Mouse (Mus musculus): ENCODE results near the gene Nudt12. TPM values are rescaled to one million over a fixed set of nuclear protein-coding genes. Genes with fewer than 3 reads are reported as not detected.

Gene Nudt12
- polyA plus RNA-seq, 1 experiment from 2014 or later, result 6.3 TPM

- Histone ChIP-seq H3K4me3 (replicated peaks) (no peak overlapping the region), H3K4me2 (no peak overlapping the region), H3K4me1 (no peaks in the 10 kb centered on the region), H3K27me3 (replicated peaks) (no peaks in the 10 kb centered on the region), H3K27ac (replicated peaks) (no peak overlapping the region), H3K9me3 (replicated peaks) (no peaks in the 10 kb centered on the region), H3K36me3 (no peaks in the 10 kb centered on the region), H3K9ac (replicated peaks) (no peak overlapping the region)
- 47% methylated on average over 5 of the region's 5 CpGs for WGBS
- ATAC-seq (ENCODE audit: low FRiP score), result no peak
These were observed 39.9 kb downstream of the Nudt12 start for GRCm38 (mm10) chr17:58973237-58973636.

DNA sequence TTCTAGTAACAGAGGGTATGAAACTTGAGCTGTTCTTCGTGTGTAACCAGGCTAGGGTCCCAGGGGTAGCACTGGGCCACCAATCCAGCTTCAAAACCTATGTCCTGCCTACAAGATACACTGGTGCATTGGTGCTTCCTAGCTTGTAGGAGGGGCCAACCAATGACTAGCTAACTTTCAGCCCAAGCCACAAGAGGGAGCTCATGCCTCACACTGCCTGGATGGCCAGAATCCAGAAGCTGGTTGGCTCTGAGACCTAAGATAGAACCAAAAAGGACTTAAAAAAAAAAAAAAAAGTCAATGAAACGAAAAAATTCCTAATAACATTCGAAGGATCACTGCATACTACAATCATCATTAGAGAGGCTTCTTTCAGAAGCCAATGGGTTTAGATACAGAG lies 53.3 kb downstream of the Nudt12 start:
- no peaks in the 10 kb centered on the region for H3K9me3 ChIP-seq (replicated peaks)
- no peak overlapping the region for H3K27ac ChIP-seq (replicated peaks)
- H3K4me1 ChIP-seq, result no peaks in the 10 kb centered on the region
- H3K27me3 ChIP-seq (replicated peaks), result no peaks in the 10 kb centered on the region
- no peak overlapping the region for H3K4me3 ChIP-seq (replicated peaks)
- H3K9ac ChIP-seq (replicated peaks), result no peak overlapping the region
- no peak overlapping the region for H3K4me2 ChIP-seq
- WGBS, result 37% methylated on average over 3 of the region's 3 CpGs
- H3K36me3 ChIP-seq, result no peaks in the 10 kb centered on the region
- ATAC-seq (ENCODE audit: low FRiP score), result no peak

GRCm38 (mm10) chr17:58957055-58957454 lies 56.1 kb downstream of the Nudt12 start:
- no peak overlapping the region for H3K4me2 ChIP-seq
- H3K27me3 ChIP-seq (replicated peaks), result no peaks in the 10 kb centered on the region
- H3K9ac ChIP-seq (replicated peaks), result no peak overlapping the region
- no peaks in the 10 kb centered on the region for H3K9me3 ChIP-seq (replicated peaks)
- no peak overlapping the region for H3K4me3 ChIP-seq (replicated peaks)
- H3K4me1 ChIP-seq, result no peaks in the 10 kb centered on the region
- no peaks in the 10 kb centered on the region for H3K36me3 ChIP-seq
- no peak for ATAC-seq (ENCODE audit: low FRiP score)
- WGBS, result 50% methylated on average over 1 of the region's 1 CpGs
- H3K27ac ChIP-seq (replicated peaks), result no peak overlapping the region

Other genes with a start within 250 kb of the Nudt12 start
- 0.27 and 0.84 TPM in 2 replicates for gene Pdzph1, start 22.0 kb downstream of the Nudt12 start, polyA plus RNA-seq (2015; fragmentation: Nextera tagmentation; extraction: Ambion mirVana)